Mouse (Mus musculus) testis, adult 2 months (tissue): ENCODE measurements around the gene Tac4. TPM values are rescaled to one million over a fixed set of nuclear protein-coding genes. Genes with fewer than 3 reads are reported as not detected.

ENCODE experiments used
- H3K27ac ChIP-seq: fragments of 200-500 bp; 2 replicates; pipeline ENCODE4 v1.5.1; 2012; ENCODE audit warnings: low read depth, low read length; ENCODE audit not compliant: control insufficient read depth, insufficient read depth
- H3K27me3 ChIP-seq: fragments of 200-500 bp; 2 replicates; pipeline ENCODE4 v1.6.1; 2012; ENCODE audit warnings: mild to moderate bottlenecking, low read length, moderate library complexity; ENCODE audit not compliant: control insufficient read depth, insufficient read depth
- H3K36me3 ChIP-seq: fragments of 200-500 bp; 2 replicates; pipeline ENCODE4 v1.6.1; 2012; ENCODE audit warnings: mild to moderate bottlenecking, low read length; ENCODE audit not compliant: control insufficient read depth, insufficient read depth
- H3K4me1 ChIP-seq: fragments of 200-500 bp; 2 replicates; pipeline ENCODE4 v1.6.1; 2012; ENCODE audit warnings: low read length; ENCODE audit not compliant: control insufficient read depth, insufficient read depth
- H3K4me3 ChIP-seq: fragments of 200-500 bp; 2 replicates; pipeline ENCODE4 v1.5.1; 2012; ENCODE audit warnings: low read depth, mild to moderate bottlenecking, low read length, moderate library complexity, mixed read lengths; ENCODE audit not compliant: control insufficient read depth
- CTCF ChIP-seq: fragments of 200-500 bp; IDR thresholded peaks from 2 replicates; pipeline ENCODE4 v1.5.1; 2012; ENCODE audit warnings: low read depth, mild to moderate bottlenecking, inconsistent platforms, low read length, moderate library complexity; ENCODE audit not compliant: control insufficient read depth, insufficient read depth, insufficient replicate concordance
- POLR2A ChIP-seq: fragments of 200-500 bp; IDR thresholded peaks from 2 replicates; pipeline ENCODE4 v1.6.1; 2012; ENCODE audit warnings: low read depth, mild to moderate bottlenecking, inconsistent platforms, low read length, moderate library complexity; ENCODE audit not compliant: control insufficient read depth
- polyA plus RNA-seq: library from polyadenylated mRNA; depleted of rRNA; stranded (reverse); fragments of >200 nt; gene quantifications from 2 replicates; pipeline ENCODE4 v1.2.3, GENCODE M21; 2012; rRNA removed

Tac4 gene
- polyA plus RNA-seq, 1 experiment, result not detected

GRCm38 (mm10) chr11:95315215-95315955, 54.1 kb downstream of the Tac4 start:
- H3K4me1 ChIP-seq, result peaks cover 4% of the 10 kb centered on the region; the same call in 1 of the 2 replicates
- H3K27ac ChIP-seq, result no peak overlapping the region
- H3K27me3 ChIP-seq, result no peaks in the 10 kb centered on the region
- no peak overlapping the region for H3K4me3 ChIP-seq
- TF ChIP-seq CTCF (no peak), POLR2A (no peak)
- H3K36me3 ChIP-seq, result no peaks in the 10 kb centered on the region

GRCm38 (mm10) chr11:95318116-95318515, 56.8 kb downstream of the Tac4 start:
- Histone ChIP-seq H3K36me3 (no peaks in the 10 kb centered on the region), H3K4me1 (no peaks in the 10 kb centered on the region), H3K27ac (no peak overlapping the region), H3K27me3 (no peaks in the 10 kb centered on the region), H3K4me3 (no peak overlapping the region)
- TF ChIP-seq POLR2A, result no peak
- no peak for TF ChIP-seq CTCF

Other genes starting within 250 kb of the Tac4 start
- gene Pdk2, start 220.2 kb upstream of the Tac4 start, polyA plus RNA-seq, result 220 and 229 TPM in 2 replicates
- 1.5 and 2.2 TPM in 2 replicates for gene Itga3, start 184.7 kb upstream of the Tac4 start, polyA plus RNA-seq
- gene Dlx3, start 141.4 kb upstream of the Tac4 start, polyA plus RNA-seq, result 0.04 TPM in 2 replicates
- 1.4 and 2.1 TPM in 2 replicates for gene Dlx4, start 115.3 kb upstream of the Tac4 start, polyA plus RNA-seq
- gene Kat7, start 48.7 kb downstream of the Tac4 start, polyA plus RNA-seq, result 89.5 and 93.1 TPM in 2 replicates
- 16.7 TPM in 2 replicates for gene Fam117a, start 75.5 kb downstream of the Tac4 start, polyA plus RNA-seq
- gene Slc35b1, start 123.2 kb downstream of the Tac4 start, polyA plus RNA-seq, result 45.4 and 48.5 TPM in 2 replicates
- 17.9 and 19.6 TPM in 2 replicates for gene Spop, start 152.6 kb downstream of the Tac4 start, polyA plus RNA-seq